Mouse (Mus musculus) lung, postnatal 4 days (tissue): ENCODE measurements around the gene 2610507B11Rik.
A peak's percentile ranks its signal among the peaks of the same experiment; 100 is the strongest.

Source experiments
- DNase-seq, 2 experiments: peaks; one replicate each; pipeline ENCODE4 v3.0.0; 2021

2610507B11Rik gene

DNA sequence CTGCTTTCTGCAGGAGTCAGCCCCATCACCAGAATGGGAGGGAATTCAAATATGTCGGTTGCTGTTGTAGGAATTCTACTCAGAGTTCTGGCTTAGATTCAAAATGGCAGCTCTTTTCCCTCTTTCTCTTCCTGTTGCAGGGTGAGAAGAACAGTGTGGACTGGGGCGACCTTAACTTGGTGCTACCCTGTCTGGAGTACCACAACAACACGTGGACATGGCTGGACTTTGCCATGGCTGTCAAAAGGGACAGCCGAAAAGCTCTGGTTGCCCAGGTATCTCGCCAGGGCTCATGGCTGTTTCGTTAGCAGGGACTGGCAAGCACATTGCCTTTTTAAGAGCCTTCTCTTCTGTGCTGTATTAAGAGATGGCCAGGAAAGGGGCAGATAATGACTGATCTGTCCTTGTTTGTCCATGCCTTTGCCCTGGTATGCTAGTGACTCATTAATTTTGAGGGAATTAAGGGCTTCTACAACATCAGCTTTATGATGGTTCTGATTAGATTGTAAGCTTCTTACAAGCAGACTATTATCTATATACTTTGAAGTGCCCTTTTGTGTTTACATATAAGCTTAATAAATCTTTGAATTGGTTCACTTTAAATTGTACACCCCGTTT is 27.7 kb downstream of the 2610507B11Rik start:
- no peak for DNase-seq

DNA sequence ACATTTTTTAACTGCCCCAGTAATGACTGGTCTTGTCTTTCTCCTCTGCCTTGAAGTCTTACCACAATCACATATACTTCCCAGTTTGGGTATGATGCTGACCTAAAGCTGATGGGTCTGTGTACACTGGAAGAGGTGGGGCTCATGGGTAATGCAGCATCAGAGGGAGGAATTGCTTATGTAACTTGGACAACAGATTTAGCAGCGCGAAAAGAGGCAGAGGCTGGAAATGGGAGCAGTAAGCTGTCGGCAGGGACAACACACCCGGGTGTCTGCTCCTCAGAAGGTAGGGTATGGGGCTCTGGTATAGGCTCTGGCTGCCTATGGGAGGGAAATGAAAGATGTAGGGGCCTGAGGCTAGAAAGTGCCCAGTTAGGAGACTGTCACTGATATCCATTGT is 29.1 kb downstream of the 2610507B11Rik start, which contains the start of gene BC030499:
TSS of gene BC030499 (plus strand) at position 188 of the 400 bp plus-strand sequence.
- DNase-seq = no peak

GRCm38 (mm10) chr11:78294585-78294984 is 33.0 kb downstream of the 2610507B11Rik start:
- no peak for DNase-seq

DNA sequence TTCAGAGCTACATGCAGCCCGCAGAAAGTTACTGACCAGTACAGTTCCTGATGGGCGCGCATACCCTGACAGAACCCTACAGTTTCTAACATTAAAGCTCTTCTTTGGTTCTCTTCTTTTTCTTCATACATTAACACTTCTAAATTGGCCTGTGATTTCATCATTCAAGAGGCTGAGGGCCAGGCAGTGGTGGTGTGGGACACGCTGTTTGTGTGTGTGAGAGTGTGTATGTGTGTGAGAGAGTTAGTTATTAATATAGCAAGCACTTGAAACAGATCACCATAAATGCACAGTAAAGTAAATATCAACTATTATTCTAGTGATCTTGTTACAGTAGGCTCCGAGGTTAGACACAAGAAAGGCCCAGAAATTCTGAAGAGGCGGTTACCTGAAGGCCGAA is 39.4 kb downstream of the 2610507B11Rik start:
- no peak for DNase-seq

DNA sequence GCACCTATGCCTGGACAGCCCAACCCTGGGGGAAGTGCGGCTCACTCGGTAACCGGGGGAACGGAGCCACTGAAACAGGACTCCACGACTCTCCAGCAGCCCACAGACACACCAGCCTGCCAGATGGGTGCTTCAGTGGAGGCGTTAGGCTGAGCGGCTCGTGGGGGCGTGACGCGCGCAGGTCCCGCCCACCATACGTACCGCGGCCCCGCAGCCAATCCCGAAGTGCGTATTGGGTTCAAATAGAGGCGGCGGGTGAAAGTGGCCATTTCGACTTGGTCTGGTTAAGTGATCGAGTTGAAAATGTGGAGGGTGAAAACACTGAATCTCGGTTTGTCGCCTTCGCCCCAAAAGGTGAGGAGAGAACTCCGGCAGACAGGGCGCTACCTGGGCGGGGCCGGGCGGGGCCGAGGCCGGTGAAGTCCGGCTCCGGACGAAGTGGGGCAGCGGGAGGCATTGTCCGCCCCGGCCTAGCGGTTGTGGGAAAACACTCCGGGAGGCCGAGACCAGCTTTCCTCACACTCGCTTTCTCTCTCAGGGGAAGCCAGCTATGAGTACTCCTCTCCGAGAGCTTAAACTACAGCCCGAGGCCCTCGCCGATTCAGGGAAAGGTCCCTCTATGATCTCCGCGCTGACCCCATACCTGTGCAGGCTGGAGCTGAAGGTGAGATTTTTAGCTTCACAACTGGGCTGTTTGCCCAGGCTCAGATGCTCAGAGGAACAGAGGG is 40.0 kb downstream of the 2610507B11Rik start, which contains the start of gene Spag5:
TSS of gene Spag5 (plus strand) at position 173 of the 728 bp plus-strand sequence.
- peak; percentile 93 to 94 for DNase-seq

DNA sequence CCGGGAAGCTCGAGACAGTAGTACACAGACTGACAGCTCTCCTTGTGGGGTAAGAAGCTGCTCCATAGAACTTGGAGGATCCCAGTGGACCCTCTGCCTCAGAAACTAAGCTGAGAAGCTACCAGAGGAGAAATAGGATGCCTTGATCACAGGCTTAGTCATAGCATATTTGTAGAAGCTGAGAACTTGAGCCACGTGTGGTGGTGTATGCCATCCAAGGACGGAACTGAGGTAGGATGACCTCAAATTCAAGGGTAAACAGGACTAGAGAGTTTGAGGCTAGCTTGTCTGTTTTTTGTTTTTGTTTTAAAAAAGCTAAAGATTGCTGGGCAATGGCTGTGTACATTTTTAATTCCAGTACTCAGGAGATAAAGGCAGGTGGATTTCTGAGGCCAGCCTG is 43.7 kb downstream of the 2610507B11Rik start:
- no peak for DNase-seq

GRCm38 (mm10) chr11:78310861-78311511 is 49.4 kb downstream of the 2610507B11Rik start:
- DNase-seq = no peak

GRCm38 (mm10) chr11:78313662-78314061 is 52.1 kb downstream of the 2610507B11Rik start:
- DNase-seq = no peak

DNA sequence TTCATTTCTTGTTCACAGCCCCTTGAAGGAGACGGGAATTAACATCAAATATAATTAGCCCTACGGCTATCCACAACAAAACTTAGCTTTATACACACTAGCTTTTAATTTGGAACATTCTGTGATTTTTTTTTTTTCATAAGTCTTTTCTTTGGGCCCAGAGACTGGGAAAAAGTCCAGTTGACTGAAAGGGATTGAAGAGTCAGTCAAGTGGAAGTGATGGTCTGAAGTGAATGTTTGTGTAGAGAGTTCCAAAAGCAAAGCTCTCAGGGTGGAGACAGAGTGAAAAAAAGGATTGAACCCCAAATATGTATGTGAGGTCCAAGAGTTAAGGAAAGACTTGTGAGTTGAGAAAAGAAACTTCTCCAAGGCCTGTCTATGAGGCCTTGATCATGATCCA is 56.9 kb downstream of the 2610507B11Rik start:
- DNase-seq = no peak

- no peak for DNase-seq
These were observed 60.7 kb downstream of the 2610507B11Rik start for GRCm38 (mm10) chr11:78322076-78322831.

DNA sequence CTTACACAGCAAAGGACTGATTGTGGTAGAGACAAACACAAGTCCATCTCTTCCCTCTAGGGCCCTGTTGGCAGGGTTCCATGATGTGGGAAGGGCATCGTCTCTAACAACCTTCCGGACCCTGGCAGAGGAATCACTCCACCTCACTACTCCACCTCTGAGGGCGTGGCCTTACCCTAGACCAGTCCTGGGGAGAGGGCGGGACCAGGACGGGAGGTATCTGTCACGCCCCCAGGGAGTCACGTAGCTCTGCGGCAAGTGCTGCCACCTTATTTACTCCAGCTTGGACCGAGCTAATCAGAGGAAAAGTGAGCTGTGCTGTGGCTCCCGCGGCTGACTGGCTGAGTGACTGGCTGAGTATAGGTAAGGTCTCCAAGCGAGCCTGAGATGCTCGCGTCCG is 61.3 kb downstream of the 2610507B11Rik start, which contains the start of gene Aldoc:
TSS of gene Aldoc (plus strand) at position 109 of the 400 bp plus-strand sequence.
- DNase-seq = peak; percentile 86 to 92

DNA sequence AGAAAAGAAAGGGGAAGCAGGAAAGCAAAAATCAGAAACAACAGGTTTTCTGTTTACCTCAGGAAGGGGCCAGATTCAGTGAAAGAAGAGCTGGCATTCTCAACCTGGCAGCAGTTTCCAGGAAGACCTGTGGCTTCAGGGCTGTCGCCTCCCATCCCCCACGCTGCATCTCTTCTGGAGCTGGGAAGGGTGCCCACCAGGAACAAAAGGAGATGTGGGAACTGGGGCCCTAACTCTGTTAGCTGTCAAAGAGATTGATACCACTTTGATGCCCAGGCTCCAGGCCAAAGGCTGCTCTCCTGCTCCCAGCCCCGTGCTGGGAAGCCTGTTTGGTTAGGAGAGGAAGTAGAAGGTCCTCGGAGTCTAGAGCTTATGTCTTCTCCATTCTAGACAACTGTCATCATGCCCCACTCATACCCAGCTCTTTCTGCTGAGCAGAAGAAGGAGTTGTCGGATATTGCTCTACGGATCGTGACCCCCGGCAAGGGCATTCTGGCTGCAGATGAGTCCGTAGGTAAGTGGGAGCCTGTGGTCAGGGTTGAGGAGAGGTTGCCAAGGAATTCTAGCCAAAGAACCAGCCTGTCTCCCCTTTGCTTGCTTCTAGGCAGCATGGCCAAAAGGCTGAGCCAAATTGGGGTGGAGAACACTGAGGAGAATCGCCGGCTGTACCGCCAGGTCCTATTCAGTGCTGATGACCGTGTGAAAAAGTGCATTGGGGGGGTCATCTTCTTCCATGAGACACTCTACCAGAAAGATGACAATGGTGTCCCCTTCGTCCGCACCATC is 62.6 kb downstream of the 2610507B11Rik start:
- DNase-seq = no peak

DNA sequence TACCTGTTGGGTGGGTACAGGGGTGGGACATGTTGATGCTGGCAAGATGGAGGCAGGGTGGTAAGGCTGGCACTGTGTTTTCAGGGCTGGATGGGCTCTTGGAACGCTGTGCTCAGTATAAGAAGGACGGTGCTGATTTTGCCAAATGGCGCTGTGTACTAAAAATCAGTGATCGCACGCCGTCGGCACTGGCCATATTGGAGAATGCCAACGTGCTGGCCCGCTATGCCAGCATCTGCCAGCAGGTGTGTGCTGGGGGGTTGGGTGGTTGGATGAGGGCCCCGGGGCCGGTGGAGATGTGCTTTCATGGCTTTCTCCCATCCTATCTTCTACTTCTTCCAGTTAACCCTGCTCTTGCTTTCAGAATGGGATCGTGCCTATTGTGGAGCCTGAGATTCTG is 63.4 kb downstream of the 2610507B11Rik start:
- no peak for DNase-seq

DNA sequence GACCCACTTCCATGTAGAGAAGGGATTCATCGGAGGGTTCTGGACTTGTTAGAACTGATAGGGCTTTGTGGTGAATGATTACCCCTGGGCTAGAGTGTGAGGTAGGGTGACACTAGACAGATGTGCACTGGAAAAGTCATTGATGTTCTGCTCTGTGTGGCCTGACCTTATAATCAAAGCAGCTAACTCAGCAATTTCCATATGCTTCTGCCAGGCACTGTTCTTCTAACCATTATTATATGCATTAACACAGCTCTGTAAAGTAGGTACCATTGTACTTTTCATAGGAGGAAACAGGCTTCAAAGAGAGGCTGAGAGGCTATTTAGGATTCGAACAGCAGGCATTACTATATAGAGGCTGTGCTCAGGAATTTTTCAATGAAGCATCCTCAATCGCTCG is 65.7 kb downstream of the 2610507B11Rik start:
- DNase-seq = no peak

- DNase-seq = peak; percentile 96 to 97
These were observed 66.3 kb downstream of the 2610507B11Rik start, which contains the start of gene Pigs for GRCm38 (mm10) chr11:78327634-78328511. Gene Pigs, plus strand, starts transcription at chr11:78328415.

DNA sequence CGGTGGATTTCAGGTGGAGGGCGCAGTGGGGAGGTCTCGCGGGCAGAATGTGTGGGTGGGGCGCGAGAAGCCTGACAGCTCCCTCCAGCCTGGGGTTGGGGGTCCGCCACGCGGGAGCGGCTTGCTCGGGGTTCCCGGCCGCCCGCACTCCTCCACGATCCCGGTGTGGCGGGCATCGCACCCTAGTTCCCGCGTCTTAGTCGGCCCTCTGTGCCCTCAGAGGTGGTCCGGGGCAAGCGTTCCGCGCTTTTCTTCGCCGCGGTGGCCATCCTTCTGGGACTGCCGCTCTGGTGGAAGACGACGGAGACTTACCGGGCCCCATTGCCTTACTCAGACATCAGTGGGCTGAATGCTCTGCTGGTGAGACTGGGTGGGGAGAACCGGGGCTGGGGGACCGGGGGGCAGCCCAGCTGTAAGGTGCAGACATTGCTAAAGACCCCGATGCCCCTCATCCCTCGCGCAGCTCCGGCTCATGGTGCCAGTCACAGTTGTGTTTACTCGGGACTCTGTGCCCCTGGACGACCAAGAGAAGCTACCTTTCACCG is 67.0 kb downstream of the 2610507B11Rik start:
- no peak for DNase-seq

DNA sequence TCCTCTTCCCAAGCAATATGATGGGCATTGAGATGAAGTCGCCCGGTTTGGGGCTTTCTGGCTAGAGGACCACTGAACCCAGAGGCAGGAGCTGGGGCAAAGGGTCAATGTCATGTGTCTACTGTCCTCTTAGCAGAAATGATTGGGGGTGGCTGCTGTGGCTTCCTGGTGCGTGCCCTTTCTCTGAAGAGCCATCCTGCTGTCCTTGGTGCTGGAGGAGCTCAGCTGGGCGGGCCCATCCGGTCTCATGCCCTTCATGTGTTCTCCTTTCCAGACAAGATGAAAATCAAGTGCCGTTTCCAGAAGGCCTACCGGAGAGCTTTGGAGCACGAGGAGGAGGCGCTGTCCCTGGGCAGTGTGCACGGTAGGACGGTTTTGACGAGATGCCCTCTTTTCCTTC is 71.1 kb downstream of the 2610507B11Rik start:
- no peak for DNase-seq

GRCm38 (mm10) chr11:78333992-78334391 is 72.4 kb downstream of the 2610507B11Rik start:
- DNase-seq = no peak

GRCm38 (mm10) chr11:78337040-78337439 is 75.5 kb downstream of the 2610507B11Rik start:
- DNase-seq = no peak
